Mouse (Mus musculus) liver, embryonic 14.5 days (tissue): Measurements from ENCODE around the gene Alg10b.

ENCODE experiments used
- CTCF ChIP-seq: IDR thresholded peaks from 2 replicates; pipeline ENCODE4 v1.5.1; 2016; ENCODE audit warnings: antibody characterized with exemption, low read depth, control low read depth
- EP300 ChIP-seq: IDR thresholded peaks from 2 replicates; pipeline ENCODE4 v1.6.1; 2016; ENCODE audit warnings: antibody characterized with exemption, low read depth

DNA sequence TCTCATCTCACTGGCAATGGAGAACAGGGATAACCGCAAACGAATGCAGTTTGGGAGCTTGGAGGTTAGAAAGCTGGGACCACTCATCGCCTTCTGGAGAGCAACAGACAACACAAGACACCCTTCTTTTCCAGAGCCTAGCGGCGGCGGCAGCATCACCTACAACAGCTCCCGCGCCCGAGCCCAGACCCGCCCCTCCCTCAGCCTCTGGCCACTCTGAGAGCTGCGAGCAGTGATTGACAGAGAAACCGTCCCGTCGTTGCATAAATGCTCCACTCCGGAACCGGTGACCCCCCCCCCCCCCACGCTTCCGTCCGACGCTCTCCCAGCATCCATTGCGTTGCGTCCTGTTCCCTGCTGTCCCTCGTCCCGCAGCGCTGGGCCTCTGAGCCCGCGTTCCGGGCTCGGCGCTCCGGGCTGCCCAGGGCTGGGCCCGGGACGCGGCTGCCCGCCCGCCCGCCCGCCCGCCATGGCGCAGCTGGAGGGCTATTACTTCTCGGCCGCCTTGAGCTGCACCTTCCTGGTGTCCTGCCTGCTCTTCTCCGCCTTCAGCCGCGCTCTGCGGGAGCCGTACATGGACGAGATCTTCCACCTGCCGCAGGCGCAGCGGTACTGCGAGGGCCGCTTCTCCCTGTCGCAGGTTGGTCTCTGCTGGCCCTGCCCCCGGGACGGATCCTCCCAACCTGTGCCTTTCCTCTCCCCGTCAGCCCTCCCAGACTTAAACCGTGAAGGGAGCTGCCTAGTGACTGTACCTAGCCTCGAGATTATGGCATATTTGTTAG lies at the start of gene Alg10b:
- peak; percentile 34; the same call in 1 of the 2 replicates for TF ChIP-seq CTCF
- no peak for TF ChIP-seq EP300
